Mouse (Mus musculus): ENCODE data around the gene Bpifa6. TPM values are rescaled to one million over a fixed set of nuclear protein-coding genes. Genes with fewer than 3 reads are reported as not detected.
A peak's percentile ranks its signal among the peaks of the same experiment; 100 is the strongest.

Gene Bpifa6
- total RNA-seq, 1 experiment = not detected

DNA sequence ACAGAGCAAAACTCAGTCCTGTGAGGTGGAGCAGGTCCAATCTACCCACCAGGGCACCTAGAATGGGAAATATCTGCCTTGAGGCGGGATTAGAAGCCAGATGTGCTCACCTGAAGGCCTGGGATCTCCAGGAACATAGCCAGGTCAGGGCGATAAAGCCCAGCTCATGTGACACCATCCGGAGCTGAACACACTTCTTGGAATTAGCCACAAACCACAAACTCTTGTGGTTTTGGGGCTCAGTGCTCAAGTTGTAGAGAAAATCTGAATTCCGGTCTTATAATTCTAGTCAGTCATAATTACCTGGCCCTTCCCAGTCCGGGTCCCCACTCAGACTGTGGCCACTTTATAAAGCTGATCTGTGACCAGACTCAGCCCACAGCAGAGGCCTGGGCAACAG is 36.9 kb upstream of the Bpifa6 start, which contains the start of gene Bpifb4:
Bpifb4 (plus strand) TSS at position 370 of the 400 bp plus-strand sequence.
- Histone ChIP-seq H3K27ac (ENCODE audit: insufficient read depth, low read depth, low read length, poor library complexity, severe bottlenecking) (no peak within 1 kb of the TSS), H3K9ac (ENCODE audit: insufficient read depth, low read depth, low read length, poor library complexity, severe bottlenecking) (no peak within 1 kb of the TSS), H3K36me3 (ENCODE audit: control insufficient read depth, insufficient read depth, low read length, poor library complexity, severe bottlenecking) (no peaks in the 10 kb centered on the region), H3K9me3 (ENCODE audit: control insufficient read depth, insufficient read depth, low read depth, low read length) (no peaks in the 10 kb centered on the region), H3K4me1 (ENCODE audit: control insufficient read depth in 2 of 2, insufficient read depth in 2 of 2, low read length in 2 of 2, poor library complexity in 1 of 2) (no peaks in the 10 kb centered on the region), H3K4me3 (ENCODE audit: insufficient read depth in 1 of 2, low read depth in 1 of 2, low read length in 2 of 2, poor library complexity in 1 of 2, severe bottlenecking in 1 of 2) (no peak within 1 kb of the TSS)
- no peak for DNase-seq (ENCODE audit: low read depth, low spot score)
- in situ Hi-C loops (cut with MboI; ENCODE audit: low sequenced_read_pairs in 2 of 2, unreplicated experiment in 2 of 2) = no loop called here
- TF ChIP-seq HCFC1 (IDR thresholded peaks at IDR 0.05; ENCODE audit: borderline replicate concordance, insufficient read depth, low read length) (no peak), ZNF384 (IDR thresholded peaks at IDR 0.05; ENCODE audit: low read depth, low read length) (no peak), MAFK (IDR thresholded peaks at IDR 0.05; ENCODE audit: insufficient read depth, low read depth, low read length) (no peak), ZC3H11A (IDR thresholded peaks at IDR 0.05; ENCODE audit: borderline replicate concordance, low read depth, low read length) (no peak), CHD2 (IDR thresholded peaks at IDR 0.05; ENCODE audit: low read depth, low read length) (no peak)

DNA sequence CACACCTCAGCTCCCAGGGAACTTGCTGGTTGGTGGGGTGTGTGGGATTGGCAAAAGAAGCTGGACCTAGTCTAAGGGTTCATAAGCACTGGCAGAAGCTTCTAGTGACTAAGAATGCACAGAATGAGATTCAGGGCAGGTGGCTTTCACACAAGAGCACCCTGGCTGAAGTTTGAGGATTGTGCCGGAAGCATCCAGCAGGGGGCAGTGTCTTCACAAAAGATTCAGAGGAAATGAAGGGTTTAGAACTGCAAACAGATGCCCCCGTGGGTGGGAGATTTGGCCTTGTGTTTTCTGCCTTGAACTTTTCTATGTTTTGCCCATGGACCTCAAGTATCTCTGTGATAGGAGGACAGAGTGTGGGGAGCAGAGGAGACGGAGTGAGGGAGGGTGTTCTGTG is 31.2 kb upstream of the Bpifa6 start:
- no peaks in the 10 kb centered on the region for H3K36me3 ChIP-seq (ENCODE audit: control insufficient read depth, insufficient read depth, low read length, poor library complexity, severe bottlenecking)
- DNase-seq (ENCODE audit: low read depth, low spot score) = peak; percentile 60
- no peaks in the 10 kb centered on the region for H3K9me3 ChIP-seq (ENCODE audit: control insufficient read depth, insufficient read depth, low read depth, low read length)
- in situ Hi-C loops (cut with MboI; ENCODE audit: low sequenced_read_pairs in 2 of 2, unreplicated experiment in 2 of 2) = no loop called here
- TF ChIP-seq HCFC1 (IDR thresholded peaks at IDR 0.05; ENCODE audit: borderline replicate concordance, insufficient read depth, low read length) (no peak), MAFK (IDR thresholded peaks at IDR 0.05; ENCODE audit: insufficient read depth, low read depth, low read length) (no peak), CHD2 (IDR thresholded peaks at IDR 0.05; ENCODE audit: low read depth, low read length) (no peak), ZNF384 (IDR thresholded peaks at IDR 0.05; ENCODE audit: low read depth, low read length) (no peak), ZC3H11A (IDR thresholded peaks at IDR 0.05; ENCODE audit: borderline replicate concordance, low read depth, low read length) (no peak)
- H3K9ac ChIP-seq (ENCODE audit: insufficient read depth, low read depth, low read length, poor library complexity, severe bottlenecking) = no peak overlapping the region
- H3K4me1 ChIP-seq (ENCODE audit: control insufficient read depth in 2 of 2, insufficient read depth in 2 of 2, low read length in 2 of 2, poor library complexity in 1 of 2) = no peaks in the 10 kb centered on the region
- H3K4me3 ChIP-seq (ENCODE audit: insufficient read depth in 1 of 2, low read depth in 1 of 2, low read length in 2 of 2, poor library complexity in 1 of 2, severe bottlenecking in 1 of 2) = no peak overlapping the region
- no peak overlapping the region for H3K27ac ChIP-seq (ENCODE audit: insufficient read depth, low read depth, low read length, poor library complexity, severe bottlenecking)

- no peak for DNase-seq (ENCODE audit: low read depth, low spot score)
- H3K36me3 ChIP-seq (ENCODE audit: control insufficient read depth, insufficient read depth, low read length, poor library complexity, severe bottlenecking) = no peaks in the 10 kb centered on the region
- H3K27ac ChIP-seq (ENCODE audit: insufficient read depth, low read depth, low read length, poor library complexity, severe bottlenecking) = no peak overlapping the region
- no peaks in the 10 kb centered on the region for H3K4me1 ChIP-seq (ENCODE audit: control insufficient read depth in 2 of 2, insufficient read depth in 2 of 2, low read length in 2 of 2, poor library complexity in 1 of 2)
- TF ChIP-seq HCFC1 (IDR thresholded peaks at IDR 0.05; ENCODE audit: borderline replicate concordance, insufficient read depth, low read length) = no peak
- no peak for TF ChIP-seq CHD2 (IDR thresholded peaks at IDR 0.05; ENCODE audit: low read depth, low read length)
- no peak for TF ChIP-seq MAFK (IDR thresholded peaks at IDR 0.05; ENCODE audit: insufficient read depth, low read depth, low read length)
- TF ChIP-seq ZC3H11A (IDR thresholded peaks at IDR 0.05; ENCODE audit: borderline replicate concordance, low read depth, low read length) = no peak
- no peak for TF ChIP-seq ZNF384 (IDR thresholded peaks at IDR 0.05; ENCODE audit: low read depth, low read length)
- H3K4me3 ChIP-seq (ENCODE audit: insufficient read depth in 1 of 2, low read depth in 1 of 2, low read length in 2 of 2, poor library complexity in 1 of 2, severe bottlenecking in 1 of 2) = no peak overlapping the region
- in situ Hi-C loops (cut with MboI; ENCODE audit: low sequenced_read_pairs in 2 of 2, unreplicated experiment in 2 of 2) = no loop called here
- H3K9me3 ChIP-seq (ENCODE audit: control insufficient read depth, insufficient read depth, low read depth, low read length) = no peaks in the 10 kb centered on the region
- no peak overlapping the region for H3K9ac ChIP-seq (ENCODE audit: insufficient read depth, low read depth, low read length, poor library complexity, severe bottlenecking)
Observed at GRCm38 (mm10) chr2:153944567-153944966, 30.2 kb upstream of the Bpifa6 start.

DNA sequence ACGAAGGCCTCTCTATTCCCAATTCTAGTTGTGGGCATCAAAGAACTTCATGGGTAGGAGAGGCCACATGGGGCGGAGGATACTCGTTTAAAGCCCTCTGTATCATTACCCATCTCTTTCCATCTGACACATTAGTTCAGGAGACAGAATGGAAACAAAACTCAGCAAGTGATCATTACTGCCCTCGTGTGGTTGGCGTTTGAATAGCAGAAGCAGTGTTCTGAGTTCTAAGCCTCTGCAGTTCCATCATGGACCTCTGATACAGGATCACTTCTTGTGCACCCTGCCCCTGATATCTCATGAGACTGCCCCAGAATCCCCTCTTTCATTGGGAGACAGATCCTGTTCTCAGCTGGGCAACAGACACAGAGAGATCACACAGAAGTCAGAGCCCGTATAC is 21.8 kb upstream of the Bpifa6 start:
- TF ChIP-seq MAFK (IDR thresholded peaks at IDR 0.05; ENCODE audit: insufficient read depth, low read depth, low read length) (no peak), ZNF384 (IDR thresholded peaks at IDR 0.05; ENCODE audit: low read depth, low read length) (no peak), ZC3H11A (IDR thresholded peaks at IDR 0.05; ENCODE audit: borderline replicate concordance, low read depth, low read length) (0 out of 2 replicates have a peak, but pooled peaks have one; percentile 28)
- peak; percentile 84 for DNase-seq (ENCODE audit: low read depth, low spot score)
- no peak overlapping the region for H3K27ac ChIP-seq (ENCODE audit: insufficient read depth, low read depth, low read length, poor library complexity, severe bottlenecking)
- H3K9ac ChIP-seq (ENCODE audit: insufficient read depth, low read depth, low read length, poor library complexity, severe bottlenecking) = no peak overlapping the region
- H3K4me1 ChIP-seq (ENCODE audit: control insufficient read depth in 2 of 2, insufficient read depth in 2 of 2, low read length in 2 of 2, poor library complexity in 1 of 2) = peaks cover 0 to 3% of the 10 kb centered on the region in 2 experiments; a peak in 1 of 4 replicates
- H3K36me3 ChIP-seq (ENCODE audit: control insufficient read depth, insufficient read depth, low read length, poor library complexity, severe bottlenecking) = no peaks in the 10 kb centered on the region
- in situ Hi-C loops (cut with MboI; ENCODE audit: low sequenced_read_pairs in 2 of 2, unreplicated experiment in 2 of 2) = no loop called here
- no peaks in the 10 kb centered on the region for H3K9me3 ChIP-seq (ENCODE audit: control insufficient read depth, insufficient read depth, low read depth, low read length)
- no peak overlapping the region for H3K4me3 ChIP-seq (ENCODE audit: insufficient read depth in 1 of 2, low read depth in 1 of 2, low read length in 2 of 2, poor library complexity in 1 of 2, severe bottlenecking in 1 of 2)

- Histone ChIP-seq H3K9ac (ENCODE audit: insufficient read depth, low read depth, low read length, poor library complexity, severe bottlenecking) (peak overlapping the region; percentile 15; the same call in 1 of the 2 replicates), H3K4me1 (ENCODE audit: control insufficient read depth in 2 of 2, insufficient read depth in 2 of 2, low read length in 2 of 2, poor library complexity in 1 of 2) (peaks cover 0 to 3% of the 10 kb centered on the region in 2 experiments; a peak in 1 of 4 replicates), H3K4me3 (ENCODE audit: insufficient read depth in 1 of 2, low read depth in 1 of 2, low read length in 2 of 2, poor library complexity in 1 of 2, severe bottlenecking in 1 of 2) (peak overlapping the region; percentile 65 to 72), H3K9me3 (ENCODE audit: control insufficient read depth, insufficient read depth, low read depth, low read length) (no peaks in the 10 kb centered on the region), H3K27ac (ENCODE audit: insufficient read depth, low read depth, low read length, poor library complexity, severe bottlenecking) (no peak overlapping the region), H3K36me3 (ENCODE audit: control insufficient read depth, insufficient read depth, low read length, poor library complexity, severe bottlenecking) (no peaks in the 10 kb centered on the region)
- in situ Hi-C loops (cut with MboI; ENCODE audit: low sequenced_read_pairs in 2 of 2, unreplicated experiment in 2 of 2) = no loop called here
- DNase-seq (ENCODE audit: low read depth, low spot score) = peak; percentile 89
- TF ChIP-seq CHD2 (IDR thresholded peaks at IDR 0.05; ENCODE audit: low read depth, low read length) = no peak
- TF ChIP-seq HCFC1 (IDR thresholded peaks at IDR 0.05; ENCODE audit: borderline replicate concordance, insufficient read depth, low read length) = peak; percentile 33; the same call in 1 of the 2 replicates
- no peak for TF ChIP-seq MAFK (IDR thresholded peaks at IDR 0.05; ENCODE audit: insufficient read depth, low read depth, low read length)
- TF ChIP-seq ZC3H11A (IDR thresholded peaks at IDR 0.05; ENCODE audit: borderline replicate concordance, low read depth, low read length) = peak; percentile 28; the same call in 1 of the 2 replicates
- TF ChIP-seq ZNF384 (IDR thresholded peaks at IDR 0.05; ENCODE audit: low read depth, low read length) = no peak
Observed at GRCm38 (mm10) chr2:153953836-153954235, 20.9 kb upstream of the Bpifa6 start.
